Mouse (Mus musculus): Measurements from ENCODE around the gene Stat3.

DNA sequence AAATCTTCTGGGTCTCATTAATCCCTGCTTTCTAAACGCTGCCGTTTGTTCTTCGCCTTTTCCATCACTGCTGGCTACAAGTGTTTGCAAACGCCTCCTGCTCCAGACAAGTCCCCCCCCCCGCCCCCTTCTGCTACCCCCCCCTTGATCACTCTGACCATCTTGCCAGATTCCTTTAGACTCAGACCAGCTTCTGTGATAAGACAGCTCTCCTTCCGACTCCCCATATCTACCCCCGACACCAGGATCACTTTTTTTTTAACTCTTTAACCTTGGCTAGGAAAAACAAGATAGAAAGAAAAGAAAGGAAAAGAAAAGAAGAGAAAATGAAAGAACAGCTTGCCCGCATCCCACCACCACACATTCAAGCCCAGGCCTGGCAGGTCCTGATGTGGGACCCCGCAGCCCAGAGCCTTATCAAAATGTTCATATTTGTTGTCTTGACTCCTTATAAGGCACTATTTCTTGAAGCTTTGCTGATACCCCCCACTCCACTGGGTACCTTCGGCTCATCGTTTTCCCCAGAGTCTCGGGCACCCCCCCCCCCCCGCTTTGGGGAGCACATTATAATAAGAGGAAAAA, 89.8 kb downstream of the Stat3 start:
- no peak for TF ChIP-seq ELF1 (IDR thresholded peaks at IDR 0.05; ENCODE audit: low read depth, low read length)
- TF ChIP-seq POLR2A (IDR thresholded peaks at IDR 0.05; ENCODE audit: control insufficient read depth in 1 of 2, insufficient read depth in 1 of 2, low read depth in 1 of 2, low read length in 2 of 2, poor library complexity in 1 of 2) = no peak

All from MEL (cell line).